Mouse (Mus musculus): ENCODE results near the gene Fam53b. TPM values are rescaled to one million over a fixed set of nuclear protein-coding genes. Genes with fewer than 3 reads are reported as not detected.

The Fam53b gene
- polyA plus RNA-seq, 1 experiment, result 52.4 TPM

GRCm38 (mm10) chr7:132715259-132715658 lies 98.4 kb downstream of the Fam53b start:
- no peak for TF ChIP-seq POLR2A (IDR thresholded peaks at IDR 0.05; ENCODE audit: low read depth, low read length)
- no peak for TF ChIP-seq CTCF (IDR thresholded peaks at IDR 0.05; ENCODE audit: extremely low read depth, insufficient read depth, insufficient read length, insufficient replicate concordance)
- H3K27ac ChIP-seq (ENCODE audit: insufficient read depth, low read length), result no peak overlapping the region
- H3K4me3 ChIP-seq (ENCODE audit: extremely low read depth, insufficient read depth, insufficient read length), result no peak overlapping the region
- 96% methylated on average over 4 of the region's 4 CpGs for WGBS
- DNase-seq (ENCODE audit: low read depth in 1 of 2, low spot score in 2 of 2), result no peak
- H3K36me3 ChIP-seq (ENCODE audit: control insufficient read depth, insufficient read depth, low read length), result peaks cover 13% of the 10 kb centered on the region
- no peaks in the 10 kb centered on the region for H3K27me3 ChIP-seq (ENCODE audit: control insufficient read depth, insufficient read depth, low read length)
- H3K4me1 ChIP-seq (ENCODE audit: control insufficient read depth, insufficient read depth, insufficient read length), result peaks cover 42% of the 10 kb centered on the region

- Histone ChIP-seq H3K4me3 (ENCODE audit: extremely low read depth, insufficient read depth, insufficient read length) (no peak overlapping the region), H3K27me3 (ENCODE audit: control insufficient read depth, insufficient read depth, low read length) (no peaks in the 10 kb centered on the region), H3K27ac (ENCODE audit: insufficient read depth, low read length) (peak overlapping the region; percentile 80), H3K4me1 (ENCODE audit: control insufficient read depth, insufficient read depth, insufficient read length) (peaks cover 36% of the 10 kb centered on the region), H3K36me3 (ENCODE audit: control insufficient read depth, insufficient read depth, low read length) (peaks cover 13% of the 10 kb centered on the region)
- 37% methylated on average over 6 of the region's 6 CpGs for WGBS
- DNase-seq (ENCODE audit: low read depth in 1 of 2, low spot score in 2 of 2), result no peak
- TF ChIP-seq POLR2A (IDR thresholded peaks at IDR 0.05; ENCODE audit: low read depth, low read length), result no peak
- no peak for TF ChIP-seq CTCF (IDR thresholded peaks at IDR 0.05; ENCODE audit: extremely low read depth, insufficient read depth, insufficient read length, insufficient replicate concordance)
These were observed 99.3 kb downstream of the Fam53b start for GRCm38 (mm10) chr7:132714236-132714923.

- Histone ChIP-seq H3K4me1 (ENCODE audit: control insufficient read depth, insufficient read depth, insufficient read length) (peaks cover 36% of the 10 kb centered on the region), H3K27me3 (ENCODE audit: control insufficient read depth, insufficient read depth, low read length) (no peaks in the 10 kb centered on the region), H3K4me3 (ENCODE audit: extremely low read depth, insufficient read depth, insufficient read length) (no peak overlapping the region), H3K27ac (ENCODE audit: insufficient read depth, low read length) (peak overlapping the region; percentile 80), H3K36me3 (ENCODE audit: control insufficient read depth, insufficient read depth, low read length) (peaks cover 13% of the 10 kb centered on the region)
- WGBS, result 16% methylated on average over 8 of the region's 8 CpGs
- peak in 1 of 2 experiments; percentile 50 for DNase-seq (ENCODE audit: low read depth in 1 of 2, low spot score in 2 of 2)
- TF ChIP-seq POLR2A (IDR thresholded peaks at IDR 0.05; ENCODE audit: low read depth, low read length) (no peak), CTCF (IDR thresholded peaks at IDR 0.05; ENCODE audit: extremely low read depth, insufficient read depth, insufficient read length, insufficient replicate concordance) (no peak)
These were observed 100.1 kb downstream of the Fam53b start for GRCm38 (mm10) chr7:132713483-132714126.

GRCm38 (mm10) chr7:132712956-132713355 lies 100.7 kb downstream of the Fam53b start:
- TF ChIP-seq CTCF (IDR thresholded peaks at IDR 0.05; ENCODE audit: extremely low read depth, insufficient read depth, insufficient read length, insufficient replicate concordance) (no peak), POLR2A (IDR thresholded peaks at IDR 0.05; ENCODE audit: low read depth, low read length) (no peak)
- no peak for DNase-seq (ENCODE audit: low read depth in 1 of 2, low spot score in 2 of 2)
- 65% methylated on average over 7 of the region's 7 CpGs for WGBS
- Histone ChIP-seq H3K4me1 (ENCODE audit: control insufficient read depth, insufficient read depth, insufficient read length) (peaks cover 33% of the 10 kb centered on the region), H3K4me3 (ENCODE audit: extremely low read depth, insufficient read depth, insufficient read length) (no peak overlapping the region), H3K27me3 (ENCODE audit: control insufficient read depth, insufficient read depth, low read length) (no peaks in the 10 kb centered on the region), H3K27ac (ENCODE audit: insufficient read depth, low read length) (peak overlapping the region; percentile 80), H3K36me3 (ENCODE audit: control insufficient read depth, insufficient read depth, low read length) (peaks cover 13% of the 10 kb centered on the region)

GRCm38 (mm10) chr7:132712044-132712708 lies 101.5 kb downstream of the Fam53b start:
- Histone ChIP-seq H3K27ac (ENCODE audit: insufficient read depth, low read length) (peak overlapping the region; percentile 26; the same call in 1 of the 2 replicates), H3K36me3 (ENCODE audit: control insufficient read depth, insufficient read depth, low read length) (peaks cover 13% of the 10 kb centered on the region), H3K27me3 (ENCODE audit: control insufficient read depth, insufficient read depth, low read length) (no peaks in the 10 kb centered on the region), H3K4me1 (ENCODE audit: control insufficient read depth, insufficient read depth, insufficient read length) (peaks cover 27% of the 10 kb centered on the region), H3K4me3 (ENCODE audit: extremely low read depth, insufficient read depth, insufficient read length) (no peak overlapping the region)
- no peak for DNase-seq (ENCODE audit: low read depth in 1 of 2, low spot score in 2 of 2)
- TF ChIP-seq CTCF (IDR thresholded peaks at IDR 0.05; ENCODE audit: extremely low read depth, insufficient read depth, insufficient read length, insufficient replicate concordance), result no peak
- no peak for TF ChIP-seq POLR2A (IDR thresholded peaks at IDR 0.05; ENCODE audit: low read depth, low read length)
- 70% methylated on average over 16 of the region's 16 CpGs for WGBS

- H3K27ac ChIP-seq (ENCODE audit: insufficient read depth, low read length), result no peak overlapping the region
- TF ChIP-seq CTCF (IDR thresholded peaks at IDR 0.05; ENCODE audit: extremely low read depth, insufficient read depth, insufficient read length, insufficient replicate concordance), result no peak
- DNase-seq (ENCODE audit: low read depth in 1 of 2, low spot score in 2 of 2), result no peak
- no peak overlapping the region for H3K4me3 ChIP-seq (ENCODE audit: extremely low read depth, insufficient read depth, insufficient read length)
- H3K36me3 ChIP-seq (ENCODE audit: control insufficient read depth, insufficient read depth, low read length), result peaks cover 13% of the 10 kb centered on the region
- H3K4me1 ChIP-seq (ENCODE audit: control insufficient read depth, insufficient read depth, insufficient read length), result peaks cover 27% of the 10 kb centered on the region
- 94% methylated on average over 9 of the region's 9 CpGs for WGBS
- H3K27me3 ChIP-seq (ENCODE audit: control insufficient read depth, insufficient read depth, low read length), result no peaks in the 10 kb centered on the region
These were observed 102.1 kb downstream of the Fam53b start for GRCm38 (mm10) chr7:132711579-132711978.
